Mouse (Mus musculus): ENCODE measurements around the gene Sh3gl3. TPM values are rescaled to one million over a fixed set of nuclear protein-coding genes. Genes with fewer than 3 reads are reported as not detected.

Sh3gl3 gene
- polyA plus RNA-seq, 1 experiment from 2014 or later: 0.19 TPM

- no peaks in the 10 kb centered on the region for H3K27me3 ChIP-seq (ENCODE audit: control insufficient read depth, insufficient read depth, low read depth, low read length)
- H3K9me3 ChIP-seq (replicated peaks; ENCODE audit: control insufficient read depth, low read length): no peaks in the 10 kb centered on the region
- 22% methylated on average over 2 of the region's 2 CpGs for WGBS (ENCODE audit: insufficient replicate concordance)
- ATAC-seq (ENCODE audit: low read depth): no peak
- H3K27ac ChIP-seq (ENCODE audit: low read length): no peak overlapping the region
- no peak overlapping the region for H3K9ac ChIP-seq (ENCODE audit: low read depth, low read length)
- no peak overlapping the region for H3K4me3 ChIP-seq (ENCODE audit: low read depth, low read length)
- H3K36me3 ChIP-seq (ENCODE audit: control insufficient read depth, insufficient read depth): no peaks in the 10 kb centered on the region
- no peaks in the 10 kb centered on the region for H3K4me1 ChIP-seq (ENCODE audit: control insufficient read depth, low read depth, low read length)
- H3K4me2 ChIP-seq (ENCODE audit: low read depth, low read length): no peak overlapping the region
These were observed 9.1 kb downstream of the Sh3gl3 start for GRCm38 (mm10) chr7:82182781-82183180.

DNA sequence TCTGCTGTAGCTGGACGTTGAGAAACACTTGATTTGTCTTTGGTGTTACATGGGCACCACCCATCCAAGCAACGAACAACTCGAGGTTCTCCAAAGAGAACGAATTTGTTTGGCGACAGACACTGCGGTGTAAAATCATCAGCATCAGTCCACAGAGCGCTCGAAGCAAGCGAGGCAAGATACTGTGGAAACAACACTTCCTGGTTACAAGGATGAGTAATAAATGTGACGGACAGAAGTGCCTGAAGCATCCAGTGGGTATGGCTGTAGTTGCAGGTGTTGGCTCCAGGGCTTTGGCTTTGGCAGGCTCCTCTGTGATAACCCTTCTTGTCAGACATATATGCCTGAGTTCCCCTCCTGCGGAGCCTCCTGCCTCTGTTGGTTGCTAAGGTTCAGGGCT lies 18.0 kb downstream of the Sh3gl3 start:
- Histone ChIP-seq H3K9ac (ENCODE audit: low read depth, low read length) (no peak overlapping the region), H3K27me3 (ENCODE audit: control insufficient read depth, insufficient read depth, low read depth, low read length) (no peaks in the 10 kb centered on the region), H3K4me2 (ENCODE audit: low read depth, low read length) (no peak overlapping the region), H3K4me1 (ENCODE audit: control insufficient read depth, low read depth, low read length) (no peaks in the 10 kb centered on the region), H3K36me3 (ENCODE audit: control insufficient read depth, insufficient read depth) (no peaks in the 10 kb centered on the region), H3K27ac (ENCODE audit: low read length) (no peak overlapping the region), H3K4me3 (ENCODE audit: low read depth, low read length) (no peak overlapping the region), H3K9me3 (replicated peaks; ENCODE audit: control insufficient read depth, low read length) (no peaks in the 10 kb centered on the region)
- ATAC-seq (ENCODE audit: low read depth): no peak
- 66% methylated on average over 11 of the region's 11 CpGs for WGBS (ENCODE audit: insufficient replicate concordance)

DNA sequence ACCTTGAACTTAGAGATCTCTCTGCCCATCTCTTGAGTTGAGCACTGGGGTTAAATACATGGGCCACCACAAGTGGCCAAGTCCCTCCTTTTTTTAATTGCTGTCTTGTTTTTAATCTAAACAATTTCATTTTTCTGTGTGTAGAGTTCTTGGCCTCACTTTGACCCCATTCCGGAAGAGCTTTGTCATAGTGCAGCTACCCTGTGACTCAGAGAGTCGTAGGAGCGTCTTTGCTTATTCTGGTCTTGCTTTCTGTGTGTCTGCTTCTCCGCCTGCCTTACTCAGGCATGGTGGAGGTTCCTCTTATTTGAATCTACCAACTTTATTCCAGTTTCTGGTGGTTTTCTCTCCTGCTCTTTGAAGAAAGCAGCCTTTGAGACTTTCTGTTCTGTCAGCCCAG lies 18.9 kb downstream of the Sh3gl3 start:
- H3K27ac ChIP-seq (ENCODE audit: low read length): no peak overlapping the region
- no peak overlapping the region for H3K4me3 ChIP-seq (ENCODE audit: low read depth, low read length)
- 51% methylated on average over 4 of the region's 4 CpGs for WGBS (ENCODE audit: insufficient replicate concordance)
- H3K4me1 ChIP-seq (ENCODE audit: control insufficient read depth, low read depth, low read length): no peaks in the 10 kb centered on the region
- ATAC-seq (ENCODE audit: low read depth): no peak
- H3K9me3 ChIP-seq (replicated peaks; ENCODE audit: control insufficient read depth, low read length): no peaks in the 10 kb centered on the region
- no peaks in the 10 kb centered on the region for H3K27me3 ChIP-seq (ENCODE audit: control insufficient read depth, insufficient read depth, low read depth, low read length)
- no peak overlapping the region for H3K9ac ChIP-seq (ENCODE audit: low read depth, low read length)
- H3K36me3 ChIP-seq (ENCODE audit: control insufficient read depth, insufficient read depth): no peaks in the 10 kb centered on the region
- no peak overlapping the region for H3K4me2 ChIP-seq (ENCODE audit: low read depth, low read length)

DNA sequence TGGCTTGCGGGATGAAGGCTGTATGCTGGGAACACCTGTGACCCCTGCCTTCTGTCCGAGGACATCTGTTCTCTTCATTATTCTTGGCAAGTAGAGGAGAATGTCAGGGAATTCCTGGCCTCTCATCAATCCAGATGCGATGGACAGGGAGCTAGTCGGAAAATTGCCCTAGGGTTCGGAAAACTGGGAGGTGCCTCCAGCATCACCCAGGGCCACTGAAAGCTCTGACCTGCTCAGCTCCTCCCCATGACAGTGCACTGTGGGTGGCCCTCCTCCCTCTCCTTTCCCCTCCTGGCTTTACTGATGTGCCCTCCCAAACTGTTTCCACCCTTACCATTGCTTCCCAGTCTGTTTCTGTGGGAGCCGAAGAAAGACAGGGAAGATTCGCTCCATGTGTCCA lies 29.5 kb downstream of the Sh3gl3 start:
- WGBS (ENCODE audit: insufficient replicate concordance): 67% methylated on average over 7 of the region's 7 CpGs

DNA sequence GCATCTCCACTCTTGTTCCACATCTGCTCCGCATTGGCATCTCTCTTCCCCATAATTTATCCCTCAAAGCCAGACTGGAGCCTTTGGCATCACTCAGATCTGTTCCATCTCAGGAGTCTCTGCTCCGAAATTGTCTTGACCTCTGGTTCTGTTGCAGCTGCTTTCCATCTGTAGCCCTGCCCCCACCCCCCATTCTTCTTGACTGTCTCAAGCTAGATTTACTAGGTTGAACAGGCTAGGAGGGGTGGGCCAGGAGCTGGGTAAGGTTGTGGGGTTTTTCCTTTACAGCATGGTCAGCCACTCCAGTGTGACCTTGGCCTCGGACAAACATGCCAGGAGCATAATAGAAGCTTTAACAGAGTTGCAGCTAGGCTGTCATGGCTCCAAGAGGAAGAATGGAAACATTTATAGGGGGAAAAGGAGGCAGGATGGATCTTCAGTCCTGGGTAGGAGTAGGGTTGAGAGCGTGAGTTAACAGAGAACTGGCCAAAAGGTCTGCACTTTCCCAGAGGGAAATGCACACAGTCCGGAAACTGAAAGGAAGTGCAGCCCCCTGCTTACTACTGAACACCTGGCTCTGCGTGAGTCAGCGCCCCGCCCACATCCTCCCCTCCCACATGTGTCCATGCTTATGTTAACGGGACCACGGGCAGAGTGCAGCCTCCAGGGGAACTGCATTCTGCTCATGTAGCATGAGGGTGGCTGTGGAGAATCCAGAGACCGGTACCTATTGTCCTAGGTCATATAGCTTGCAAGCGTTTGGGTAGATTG lies 30.6 kb downstream of the Sh3gl3 start:
- Histone ChIP-seq H3K4me2 (ENCODE audit: low read depth, low read length) (no peak overlapping the region), H3K9me3 (replicated peaks; ENCODE audit: control insufficient read depth, low read length) (no peaks in the 10 kb centered on the region), H3K4me1 (ENCODE audit: control insufficient read depth, low read depth, low read length) (no peaks in the 10 kb centered on the region), H3K27me3 (ENCODE audit: control insufficient read depth, insufficient read depth, low read depth, low read length) (no peaks in the 10 kb centered on the region), H3K36me3 (ENCODE audit: control insufficient read depth, insufficient read depth) (no peaks in the 10 kb centered on the region), H3K9ac (ENCODE audit: low read depth, low read length) (no peak overlapping the region), H3K27ac (ENCODE audit: low read length) (no peak overlapping the region), H3K4me3 (ENCODE audit: low read depth, low read length) (no peak overlapping the region)
- no peak for ATAC-seq (ENCODE audit: low read depth)
- 21% methylated on average over 12 of the region's 12 CpGs for WGBS (ENCODE audit: insufficient replicate concordance)

More for the DNA sequence above, 29.5 kb downstream of the Sh3gl3 start:
- H3K27me3 ChIP-seq (ENCODE audit: control insufficient read depth, insufficient read depth, low read depth, low read length): no peaks in the 10 kb centered on the region
- no peaks in the 10 kb centered on the region for H3K4me1 ChIP-seq (ENCODE audit: control insufficient read depth, low read depth, low read length)
- H3K36me3 ChIP-seq (ENCODE audit: control insufficient read depth, insufficient read depth): no peaks in the 10 kb centered on the region
- no peak overlapping the region for H3K4me2 ChIP-seq (ENCODE audit: low read depth, low read length)
- no peak overlapping the region for H3K4me3 ChIP-seq (ENCODE audit: low read depth, low read length)
- no peak for ATAC-seq (ENCODE audit: low read depth)
- H3K27ac ChIP-seq (ENCODE audit: low read length): no peak overlapping the region
- H3K9me3 ChIP-seq (replicated peaks; ENCODE audit: control insufficient read depth, low read length): no peaks in the 10 kb centered on the region
- H3K9ac ChIP-seq (ENCODE audit: low read depth, low read length): no peak overlapping the region

- H3K36me3 ChIP-seq (ENCODE audit: control insufficient read depth, insufficient read depth): no peaks in the 10 kb centered on the region
- no peak for ATAC-seq (ENCODE audit: low read depth)
- H3K9me3 ChIP-seq (replicated peaks; ENCODE audit: control insufficient read depth, low read length): no peaks in the 10 kb centered on the region
- no peaks in the 10 kb centered on the region for H3K4me1 ChIP-seq (ENCODE audit: control insufficient read depth, low read depth, low read length)
- no peak overlapping the region for H3K27ac ChIP-seq (ENCODE audit: low read length)
- 39% methylated on average over 3 of the region's 3 CpGs for WGBS (ENCODE audit: insufficient replicate concordance)
- no peak overlapping the region for H3K4me2 ChIP-seq (ENCODE audit: low read depth, low read length)
- no peaks in the 10 kb centered on the region for H3K27me3 ChIP-seq (ENCODE audit: control insufficient read depth, insufficient read depth, low read depth, low read length)
- H3K9ac ChIP-seq (ENCODE audit: low read depth, low read length): no peak overlapping the region
- H3K4me3 ChIP-seq (ENCODE audit: low read depth, low read length): no peak overlapping the region
These were observed 31.3 kb downstream of the Sh3gl3 start for GRCm38 (mm10) chr7:82204975-82205374.

GRCm38 (mm10) chr7:82206787-82207186 lies 33.1 kb downstream of the Sh3gl3 start:
- no peaks in the 10 kb centered on the region for H3K9me3 ChIP-seq (replicated peaks; ENCODE audit: control insufficient read depth, low read length)
- no peak overlapping the region for H3K4me3 ChIP-seq (ENCODE audit: low read depth, low read length)
- WGBS (ENCODE audit: insufficient replicate concordance): 68% methylated on average over 8 of the region's 8 CpGs
- no peak for ATAC-seq (ENCODE audit: low read depth)
- no peak overlapping the region for H3K4me2 ChIP-seq (ENCODE audit: low read depth, low read length)
- H3K36me3 ChIP-seq (ENCODE audit: control insufficient read depth, insufficient read depth): no peaks in the 10 kb centered on the region
- no peak overlapping the region for H3K27ac ChIP-seq (ENCODE audit: low read length)
- H3K9ac ChIP-seq (ENCODE audit: low read depth, low read length): no peak overlapping the region
- H3K27me3 ChIP-seq (ENCODE audit: control insufficient read depth, insufficient read depth, low read depth, low read length): no peaks in the 10 kb centered on the region
- H3K4me1 ChIP-seq (ENCODE audit: control insufficient read depth, low read depth, low read length): no peaks in the 10 kb centered on the region

DNA sequence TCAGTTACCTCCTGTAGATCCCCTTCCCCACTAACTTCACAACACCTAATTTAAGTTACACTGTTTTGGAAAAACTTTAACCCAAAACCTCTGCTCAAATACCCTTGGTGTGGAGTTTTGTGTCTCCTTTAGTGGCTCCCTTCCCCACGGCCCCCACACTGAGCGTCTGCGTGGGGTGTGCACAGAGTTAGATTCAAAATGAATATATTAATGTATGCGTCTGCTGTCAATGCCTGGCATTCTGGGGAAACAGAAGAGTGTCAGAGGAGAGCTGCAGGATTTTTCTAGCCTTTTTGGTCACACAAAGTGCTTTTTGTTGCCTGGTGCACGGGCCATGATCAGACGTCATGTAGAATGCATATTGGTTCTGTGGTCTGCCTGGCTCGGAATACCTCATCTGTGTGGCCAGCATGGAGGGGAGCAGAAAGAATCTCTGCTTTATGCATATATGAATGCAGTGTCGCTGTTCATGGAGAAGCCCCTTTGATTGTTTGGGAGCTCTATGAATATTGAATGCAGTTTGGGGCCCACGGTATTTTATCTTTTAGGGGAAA lies 47.8 kb downstream of the Sh3gl3 start:
- Histone ChIP-seq H3K4me1 (ENCODE audit: control insufficient read depth, low read depth, low read length) (no peaks in the 10 kb centered on the region), H3K4me2 (ENCODE audit: low read depth, low read length) (no peak overlapping the region), H3K9me3 (replicated peaks; ENCODE audit: control insufficient read depth, low read length) (no peaks in the 10 kb centered on the region), H3K9ac (ENCODE audit: low read depth, low read length) (no peak overlapping the region), H3K27ac (ENCODE audit: low read length) (no peak overlapping the region), H3K4me3 (ENCODE audit: low read depth, low read length) (no peak overlapping the region), H3K36me3 (ENCODE audit: control insufficient read depth, insufficient read depth) (no peaks in the 10 kb centered on the region), H3K27me3 (ENCODE audit: control insufficient read depth, insufficient read depth, low read depth, low read length) (no peaks in the 10 kb centered on the region)
- 76% methylated on average over 9 of the region's 9 CpGs for WGBS (ENCODE audit: insufficient replicate concordance)
- ATAC-seq (ENCODE audit: low read depth): no peak

Measured in liver, embryonic 16.5 days (tissue).